Mouse (Mus musculus): ENCODE results near the gene Arid5b.
"Not testable (repeated sequence)": the region's sequence is repeated elsewhere in the genome, so short reads cannot be mapped to it uniquely, and the experiment has no call there.

Arid5b gene

GRCm38 (mm10) chr10:68104881-68105781, 173.4 kb downstream of the Arid5b start:
- no peak for DNase-seq

- DNase-seq, result peak; percentile 68
Observed at GRCm38 (mm10) chr10:68104481-68104880, 174.1 kb downstream of the Arid5b start.

DNA sequence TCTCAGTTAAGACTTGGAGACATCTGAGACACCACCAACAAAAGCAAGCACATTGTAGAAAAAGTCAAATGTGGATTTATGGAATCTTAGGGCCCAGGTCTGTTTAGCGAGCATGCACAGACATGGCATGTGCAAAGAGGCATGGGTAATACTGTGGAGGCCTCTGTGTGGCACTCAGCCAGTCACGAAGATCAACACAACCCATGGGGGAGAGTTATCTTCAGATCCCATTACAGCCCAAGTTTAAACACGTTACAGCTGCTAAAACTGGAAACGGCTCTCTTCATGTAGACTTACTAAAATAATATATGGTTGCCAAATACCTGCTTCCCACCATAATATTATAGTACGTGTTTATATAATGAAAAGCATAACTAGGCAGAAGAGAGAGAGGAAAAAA, 174.6 kb downstream of the Arid5b start:
- peak; percentile 60 for DNase-seq

GRCm38 (mm10) chr10:68103078-68103855, 175.3 kb downstream of the Arid5b start:
- DNase-seq, result no peak

GRCm38 (mm10) chr10:68102566-68102965, 176.0 kb downstream of the Arid5b start:
- no peak for DNase-seq

DNA sequence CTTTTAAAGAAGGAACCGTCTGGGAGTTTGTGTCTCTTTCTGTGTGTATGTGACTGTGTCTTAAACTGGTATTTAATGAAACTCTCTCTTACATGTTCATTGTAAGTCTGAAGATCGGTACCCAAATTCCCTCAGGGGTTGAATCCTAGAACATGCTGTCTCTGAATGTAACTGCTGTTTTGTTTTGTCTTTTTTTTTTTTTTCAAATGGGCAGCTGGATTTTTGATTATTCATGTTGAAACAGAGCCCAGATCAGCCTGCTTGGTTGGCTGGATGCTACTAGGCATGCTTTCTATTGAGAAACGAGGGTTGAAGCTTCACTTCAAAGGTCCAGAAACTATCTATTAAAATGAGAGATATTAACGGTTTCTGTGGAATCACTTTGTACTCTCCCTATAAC, 177.3 kb downstream of the Arid5b start:
- DNase-seq, result no peak

GRCm38 (mm10) chr10:68100506-68100905, 178.0 kb downstream of the Arid5b start:
- no peak for DNase-seq

DNA sequence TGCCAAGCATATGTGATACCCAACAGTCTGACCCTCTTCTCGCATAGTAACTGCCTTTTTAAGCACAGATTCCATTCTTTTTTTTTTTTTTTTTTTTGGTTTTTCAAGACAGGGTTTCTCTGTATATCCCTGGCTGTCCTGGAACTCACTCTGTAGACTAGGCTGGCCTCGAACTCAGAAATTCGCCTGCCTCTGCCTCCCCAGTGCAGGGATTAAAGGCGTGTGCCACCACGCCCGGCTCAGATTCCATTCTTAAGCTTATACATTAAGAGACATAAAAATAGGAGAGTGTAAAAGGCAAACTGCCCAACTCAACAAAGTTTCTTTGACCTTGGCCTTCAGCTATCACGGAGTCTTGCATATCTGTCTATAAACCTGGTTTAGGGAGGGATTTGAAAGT, 178.7 kb downstream of the Arid5b start:
- DNase-seq, result not testable (repeated sequence)

- no peak for DNase-seq
Observed at GRCm38 (mm10) chr10:68097821-68098675, 180.5 kb downstream of the Arid5b start.

DNA sequence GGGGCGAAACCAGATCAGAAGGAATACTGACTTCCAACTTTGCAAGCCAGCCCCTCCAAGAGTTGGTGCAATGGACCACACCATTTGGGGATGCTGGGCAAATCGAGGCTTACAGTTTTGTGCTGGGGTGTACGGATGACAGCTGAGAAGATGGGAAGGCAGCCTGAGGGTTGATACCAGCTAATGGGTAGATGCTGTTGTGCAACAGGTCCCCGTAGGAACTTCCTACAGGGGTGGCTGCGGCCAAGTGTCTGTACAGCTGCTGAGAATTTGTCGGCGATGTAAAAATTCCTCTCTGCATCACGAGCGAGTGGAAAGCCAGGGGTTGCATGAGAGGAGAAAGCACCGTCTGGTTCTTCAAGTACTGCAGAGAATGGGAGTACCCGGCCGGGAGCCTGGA, 182.1 kb downstream of the Arid5b start:
- DNase-seq, result no peak

DNA sequence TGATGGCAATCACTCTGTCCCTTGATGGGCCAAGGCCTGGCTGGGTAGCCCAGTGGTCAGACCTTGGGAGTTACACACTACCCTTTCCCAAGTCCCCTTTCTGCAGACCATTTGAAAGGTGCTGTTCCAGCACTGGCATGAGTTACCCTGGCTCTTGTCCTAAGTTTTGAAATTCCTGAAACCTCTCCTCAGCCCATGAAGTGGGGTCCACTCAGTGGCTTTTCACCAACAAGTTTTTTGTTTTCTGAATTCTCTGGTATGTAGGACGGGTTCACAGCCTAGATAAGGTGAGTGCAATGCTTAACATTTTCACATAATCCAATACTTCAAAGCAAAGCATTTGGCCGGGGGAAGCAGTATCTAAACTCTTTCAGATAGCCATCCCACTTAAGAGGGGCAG, 183.4 kb downstream of the Arid5b start:
- no peak for DNase-seq

GRCm38 (mm10) chr10:68093496-68093895, 185.0 kb downstream of the Arid5b start:
- no peak for DNase-seq

GRCm38 (mm10) chr10:68091840-68092239, 186.7 kb downstream of the Arid5b start:
- no peak for DNase-seq

DNA sequence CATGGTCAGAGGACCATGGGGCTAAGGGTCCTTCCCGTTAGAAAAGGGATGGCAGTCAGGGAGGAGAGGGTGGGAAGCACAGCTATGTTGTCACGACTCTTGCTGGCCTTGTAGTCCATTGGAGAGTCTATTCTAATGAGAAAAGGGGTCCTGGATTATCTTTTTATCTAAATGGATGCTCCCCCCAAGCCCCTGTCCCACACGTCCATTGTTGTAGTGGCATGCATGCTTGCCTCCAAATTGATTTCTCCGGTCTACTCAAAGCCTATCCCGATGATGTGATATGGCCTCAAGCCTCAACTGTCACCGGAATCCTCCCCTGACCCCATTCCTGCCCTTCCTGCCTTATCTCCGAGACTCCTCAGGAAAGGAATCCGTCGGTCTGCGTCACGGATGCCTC, 187.5 kb downstream of the Arid5b start:
- DNase-seq, result no peak

- DNase-seq, result no peak
Observed at GRCm38 (mm10) chr10:68090544-68090943, 188.0 kb downstream of the Arid5b start.

GRCm38 (mm10) chr10:68090197-68090535, 188.4 kb downstream of the Arid5b start:
- DNase-seq, result no peak

DNA sequence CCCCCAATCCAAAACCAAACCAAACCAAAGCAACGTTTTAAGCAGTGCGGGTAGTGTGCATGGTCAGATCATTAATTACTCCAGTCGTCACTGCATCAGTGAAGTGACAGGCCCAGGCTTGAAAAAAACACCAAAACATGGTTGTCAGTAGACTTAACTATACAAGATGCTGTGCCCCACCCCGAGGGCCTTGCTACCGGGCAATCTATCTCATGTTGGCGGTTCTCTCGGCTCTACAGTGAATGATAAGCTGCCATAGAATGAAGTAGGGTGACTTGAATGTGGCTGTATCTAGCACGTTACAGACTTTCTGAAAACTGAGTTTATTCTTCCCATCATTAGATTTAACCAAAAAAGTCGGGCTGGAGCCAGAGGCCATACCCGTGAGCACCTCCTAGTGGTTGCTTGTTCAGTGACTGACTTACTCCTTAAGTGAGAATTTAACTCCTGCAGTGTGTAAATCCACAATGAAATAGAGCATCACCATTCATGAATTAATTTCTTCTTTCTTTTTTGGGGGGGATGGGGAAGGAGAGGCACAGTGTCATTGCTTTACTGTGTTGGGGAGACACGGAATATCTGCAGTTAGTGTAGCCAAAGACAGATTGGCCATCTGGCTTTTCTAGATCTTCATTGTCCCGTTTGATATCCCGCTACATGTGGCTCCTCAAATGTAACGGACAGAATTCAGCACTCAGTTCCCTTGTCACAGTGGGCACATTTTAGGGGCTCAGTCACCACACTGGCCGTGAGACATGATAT, 188.9 kb downstream of the Arid5b start:
- DNase-seq, result no peak

GRCm38 (mm10) chr10:68087722-68088121, 190.8 kb downstream of the Arid5b start:
- DNase-seq, result no peak

DNA sequence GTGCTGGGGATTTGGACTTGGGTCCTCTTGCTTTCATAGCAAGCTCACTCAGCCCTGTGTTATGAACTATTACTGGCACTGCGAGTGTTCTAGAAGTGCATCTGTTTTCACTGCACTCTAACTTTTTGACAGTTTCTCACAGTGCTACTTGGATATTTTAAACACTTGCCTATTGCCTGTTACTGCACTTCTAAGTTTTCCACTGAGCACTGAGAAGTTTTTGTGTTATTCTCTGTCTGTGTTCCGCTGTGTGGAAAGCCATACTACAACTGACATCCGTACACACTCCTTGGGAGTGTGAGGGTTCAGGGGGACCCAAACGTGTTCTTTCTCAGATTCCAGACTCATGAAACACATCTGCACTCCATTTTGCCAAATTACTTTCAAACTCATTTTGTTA, 191.6 kb downstream of the Arid5b start:
- DNase-seq, result no peak

GRCm38 (mm10) chr10:68085574-68085973, 193.0 kb downstream of the Arid5b start:
- DNase-seq, result no peak

DNA sequence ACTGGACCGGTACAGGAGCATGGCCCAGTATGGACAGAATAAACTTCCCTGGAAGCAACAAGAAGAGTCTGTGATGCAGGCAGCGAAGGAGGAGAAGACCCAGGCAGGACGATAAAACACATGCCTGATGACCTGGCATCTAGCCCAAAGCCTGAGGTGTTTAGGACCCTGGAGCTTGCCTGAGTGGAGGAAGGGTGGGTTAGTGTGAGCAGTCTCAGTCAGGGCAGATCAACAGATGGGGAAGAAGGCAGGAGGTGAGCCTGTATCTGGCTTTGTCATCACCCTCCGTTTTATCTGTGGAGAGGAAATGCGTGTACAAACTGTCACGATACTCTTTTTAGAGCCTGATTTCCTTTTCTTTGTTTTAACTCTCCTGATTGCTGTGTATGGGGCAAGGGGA, 196.8 kb downstream of the Arid5b start:
- no peak for DNase-seq

GRCm38 (mm10) chr10:68079910-68080670, 198.4 kb downstream of the Arid5b start:
- DNase-seq, result no peak

Data from retina, postnatal 1 day (tissue).